Mouse (Mus musculus): Measurements from ENCODE around the gene Slc35a3. TPM values are rescaled to one million over a fixed set of nuclear protein-coding genes. Genes with fewer than 3 reads are reported as not detected.

Gene Slc35a3
- polyA plus RNA-seq (2012), result 9.7 and 11.5 TPM in 2 replicates

GRCm38 (mm10) chr3:116712436-116712881, at the start of gene Slc35a3:
Gene Slc35a3 (minus strand): TSS chr3:116712831.

GRCm38 (mm10) chr3:116681160-116681559, 31.5 kb downstream of the Slc35a3 start, which contains the start of gene Gm43191:
Gene Gm43191 (minus strand): TSS chr3:116681260.

GRCm38 (mm10) chr3:116662463-116662863, 50.2 kb downstream of the Slc35a3 start, which contains the start of gene Mfsd14a:
Gene Mfsd14a (minus strand): TSS chr3:116662677.

Other genes starting within 250 kb of the Slc35a3 start
- gene Rtca, start 204.6 kb downstream of the Slc35a3 start, polyA plus RNA-seq (2012), result 53.1 and 56.5 TPM in 2 replicates
- 1.00 and 1.0 TPM in 2 replicates for gene Dbt, start 199.8 kb downstream of the Slc35a3 start, polyA plus RNA-seq (2012)
- not detected in 2 replicates for gene Lrrc39, start 149.9 kb downstream of the Slc35a3 start, polyA plus RNA-seq (2012)
- gene Sass6, start 117.8 kb downstream of the Slc35a3 start, polyA plus RNA-seq (2012), result 3.9 and 5.9 TPM in 2 replicates
- gene Trmt13, start 98.2 kb downstream of the Slc35a3 start, polyA plus RNA-seq (2012), result 3.1 and 6.2 TPM in 2 replicates
- gene Mfsd14a, start 50.2 kb downstream of the Slc35a3 start, polyA plus RNA-seq (2012), result 17.8 and 24.3 TPM in 2 replicates
- not detected in 2 replicates for gene Gm43191, start 31.6 kb downstream of the Slc35a3 start, polyA plus RNA-seq (2012)
- 0.74 and 0.81 TPM in 2 replicates for gene Agl, start 95.3 kb upstream of the Slc35a3 start, polyA plus RNA-seq (2012)
- 3.8 and 4.6 TPM in 2 replicates for gene Frrs1, start 146.6 kb upstream of the Slc35a3 start, polyA plus RNA-seq (2012)